Mouse (Mus musculus) cerebellum, adult 9-10 months (tissue): ENCODE data around the gene Tbx19.

ENCODE experiments used
- DNase-seq: peaks from one replicate; pipeline ENCODE4 v3.0.0; 2022

The Tbx19 gene

GRCm38 (mm10) chr1:165183400-165183799 is 22.8 kb upstream of the Tbx19 start:
- DNase-seq = no peak

- DNase-seq = no peak
Observed at GRCm38 (mm10) chr1:165179321-165179720, 18.7 kb upstream of the Tbx19 start.

GRCm38 (mm10) chr1:165178075-165178474 is 17.5 kb upstream of the Tbx19 start:
- DNase-seq = no peak

- DNase-seq = no peak
Observed at GRCm38 (mm10) chr1:165174059-165174616, 13.6 kb upstream of the Tbx19 start.

- DNase-seq = no peak
Observed at GRCm38 (mm10) chr1:165171277-165171676, 10.7 kb upstream of the Tbx19 start.

GRCm38 (mm10) chr1:165170157-165170556 is 9.6 kb upstream of the Tbx19 start:
- DNase-seq = no peak

GRCm38 (mm10) chr1:165169462-165169861 is 8.9 kb upstream of the Tbx19 start:
- DNase-seq = no peak

- DNase-seq = no peak
Observed at GRCm38 (mm10) chr1:165164920-165165319, 4.3 kb upstream of the Tbx19 start.

GRCm38 (mm10) chr1:165158841-165159240 is 1.7 kb downstream of the Tbx19 start:
- no peak for DNase-seq

GRCm38 (mm10) chr1:165154162-165154561 is 6.4 kb downstream of the Tbx19 start:
- no peak for DNase-seq

GRCm38 (mm10) chr1:165151216-165151615 is 9.4 kb downstream of the Tbx19 start:
- no peak for DNase-seq

GRCm38 (mm10) chr1:165142343-165142916 is 18.1 kb downstream of the Tbx19 start:
- no peak for DNase-seq

- DNase-seq = no peak
Observed at GRCm38 (mm10) chr1:165140227-165140626, 20.3 kb downstream of the Tbx19 start.

GRCm38 (mm10) chr1:165133858-165134257 is 26.7 kb downstream of the Tbx19 start:
- DNase-seq = no peak

GRCm38 (mm10) chr1:165133279-165133678 is 27.3 kb downstream of the Tbx19 start:
- DNase-seq = no peak

GRCm38 (mm10) chr1:165132187-165132877 is 28.2 kb downstream of the Tbx19 start:
- peak; percentile 64 for DNase-seq

GRCm38 (mm10) chr1:165129573-165129972 is 31.0 kb downstream of the Tbx19 start:
- no peak for DNase-seq

- no peak for DNase-seq
Observed at GRCm38 (mm10) chr1:165121096-165121495, 39.5 kb downstream of the Tbx19 start.

- DNase-seq = peak; percentile 74
Observed at GRCm38 (mm10) chr1:165120349-165120898, 40.1 kb downstream of the Tbx19 start.

- DNase-seq = peak; percentile 9
Observed at GRCm38 (mm10) chr1:165119760-165120159, 40.8 kb downstream of the Tbx19 start.

GRCm38 (mm10) chr1:165119011-165119726 is 41.4 kb downstream of the Tbx19 start:
- no peak for DNase-seq

GRCm38 (mm10) chr1:165114460-165115175 is 46.0 kb downstream of the Tbx19 start:
- DNase-seq = no peak

- DNase-seq = no peak
Observed at GRCm38 (mm10) chr1:165113700-165114099, 46.9 kb downstream of the Tbx19 start.
